Mouse (Mus musculus) thymus, postnatal 14 days (tissue): ENCODE results near the gene Mink1.

Source experiments
- DNase-seq: peaks from one replicate; pipeline ENCODE4 v3.0.0; 2021

The Mink1 gene

DNA sequence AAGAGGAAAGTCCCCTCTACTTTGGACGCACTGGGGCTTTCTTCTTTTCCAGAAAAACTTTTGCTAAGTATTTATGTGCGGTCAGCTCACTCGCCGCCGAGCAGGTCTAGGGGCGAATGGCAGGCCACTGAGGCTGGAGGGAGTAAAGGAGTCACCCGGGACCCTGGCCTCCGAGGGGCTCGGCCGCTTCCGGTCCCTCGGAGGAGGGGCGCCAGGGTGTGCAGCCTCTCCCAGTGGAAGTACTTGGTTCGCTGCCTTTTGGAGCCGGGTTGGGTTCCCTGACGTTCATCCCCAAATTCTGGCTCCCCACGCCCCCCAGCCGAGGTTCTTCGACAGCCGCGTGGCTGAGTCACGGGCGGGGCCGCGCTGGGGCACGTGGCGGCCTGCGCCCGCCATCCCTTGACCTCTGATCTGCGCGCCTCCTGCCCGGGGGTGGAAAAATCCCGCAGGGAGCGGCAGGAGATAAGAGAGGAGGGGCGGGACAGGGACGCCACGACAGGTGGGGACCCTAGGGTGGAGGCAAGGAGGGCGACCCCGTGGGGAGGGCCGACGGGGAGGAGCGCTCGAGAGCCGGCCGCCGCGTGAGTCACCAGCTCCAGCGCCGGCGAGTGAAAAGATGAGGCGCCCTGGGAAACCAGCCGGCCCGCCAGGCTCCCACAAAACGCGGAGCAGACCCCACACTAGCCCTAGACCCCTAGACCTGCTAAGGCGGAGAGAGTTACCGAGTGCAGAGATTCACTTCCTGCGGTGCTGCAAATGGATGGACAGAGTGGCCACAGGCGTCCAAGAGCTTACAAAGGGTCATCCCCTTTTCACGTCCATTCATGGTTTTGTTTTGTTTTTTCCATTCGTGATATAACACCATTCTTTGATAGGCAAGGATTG, 93.1 kb downstream of the Mink1 start:
- peak; percentile 73 for DNase-seq

DNA sequence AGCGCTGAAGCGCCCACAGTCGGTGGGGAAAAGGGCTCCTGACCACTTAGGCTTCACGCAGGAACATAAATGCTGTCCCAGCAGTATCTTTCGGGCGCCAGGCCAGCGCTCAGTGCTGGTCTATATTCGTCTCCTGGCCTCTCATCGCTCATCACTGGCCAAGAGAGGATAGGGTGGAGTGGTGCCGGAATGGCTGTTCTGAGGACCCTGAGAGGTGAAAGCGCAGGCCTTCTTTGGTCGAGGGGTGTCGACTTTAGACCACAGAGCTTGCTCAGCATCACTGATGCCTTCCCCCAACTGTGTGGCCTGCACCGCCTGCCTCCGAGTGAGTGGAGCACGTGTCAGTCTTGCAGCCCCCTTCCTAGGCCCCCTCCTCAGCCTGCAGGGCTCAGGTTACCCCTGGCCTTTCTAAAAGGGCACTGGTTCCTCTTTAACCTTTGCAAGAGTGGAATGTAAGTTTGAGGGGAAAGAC, 93.8 kb downstream of the Mink1 start:
- peak; percentile 37 for DNase-seq

DNA sequence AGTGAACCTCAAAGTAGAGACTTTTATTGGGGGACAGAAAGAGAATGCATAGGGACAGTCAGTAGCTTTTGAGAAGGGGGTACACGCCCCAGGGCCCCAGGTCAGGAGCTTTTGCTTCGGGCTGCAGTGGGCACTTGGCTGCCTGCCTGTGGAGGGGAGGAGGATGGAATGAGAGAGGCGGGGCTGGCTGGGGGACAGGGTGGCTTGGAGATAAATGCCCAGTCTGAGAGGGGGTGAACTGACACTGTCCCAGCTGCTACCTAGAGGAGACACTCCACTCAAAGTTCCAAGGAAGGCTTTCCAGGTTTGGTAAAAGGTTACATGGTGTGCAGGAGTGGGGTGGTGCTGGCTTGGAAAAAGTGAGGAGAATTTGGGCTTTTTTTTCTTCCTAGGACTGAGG, 94.3 kb downstream of the Mink1 start, which contains the start of gene Eno3:
Gene Eno3, plus strand, starts transcription at position 239 of the 400 bp plus-strand sequence.
- no peak for DNase-seq

DNA sequence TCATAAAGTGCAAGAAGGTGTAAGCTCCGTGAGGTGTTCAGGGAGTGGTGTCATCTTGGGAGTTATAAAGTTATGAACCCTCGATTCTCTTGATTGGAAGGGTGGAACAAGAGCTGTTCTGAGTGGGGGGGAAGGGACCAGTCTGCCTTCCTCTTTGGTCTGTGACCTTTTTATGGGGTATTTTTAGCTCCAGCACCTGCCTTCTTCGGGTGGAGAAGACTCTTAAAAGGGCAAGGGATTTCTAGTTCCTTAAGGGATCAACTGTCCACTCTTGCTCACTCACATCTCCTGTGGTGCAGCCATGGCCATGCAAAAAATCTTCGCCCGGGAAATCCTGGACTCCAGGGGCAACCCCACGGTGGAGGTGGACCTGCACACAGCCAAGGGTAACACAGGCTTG, 94.9 kb downstream of the Mink1 start:
- DNase-seq = no peak

DNA sequence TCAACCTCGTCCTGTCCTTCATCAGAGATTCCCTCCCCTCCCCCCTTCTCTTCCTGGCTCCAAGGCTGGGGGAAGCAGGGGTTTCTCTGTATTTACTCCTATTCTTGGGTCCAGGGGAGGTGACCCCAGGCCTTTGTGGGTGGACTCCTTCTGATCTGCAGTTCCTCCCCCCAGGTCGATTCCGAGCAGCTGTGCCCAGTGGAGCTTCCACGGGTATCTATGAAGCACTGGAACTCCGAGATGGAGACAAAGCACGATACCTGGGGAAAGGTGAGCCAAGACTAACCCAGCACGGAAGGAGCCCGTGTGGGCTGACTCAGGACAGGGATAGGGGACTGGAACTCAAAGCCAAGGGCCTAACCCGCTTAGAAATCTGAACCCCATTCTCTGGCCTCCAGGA, 95.3 kb downstream of the Mink1 start:
- DNase-seq = peak; percentile 42

DNA sequence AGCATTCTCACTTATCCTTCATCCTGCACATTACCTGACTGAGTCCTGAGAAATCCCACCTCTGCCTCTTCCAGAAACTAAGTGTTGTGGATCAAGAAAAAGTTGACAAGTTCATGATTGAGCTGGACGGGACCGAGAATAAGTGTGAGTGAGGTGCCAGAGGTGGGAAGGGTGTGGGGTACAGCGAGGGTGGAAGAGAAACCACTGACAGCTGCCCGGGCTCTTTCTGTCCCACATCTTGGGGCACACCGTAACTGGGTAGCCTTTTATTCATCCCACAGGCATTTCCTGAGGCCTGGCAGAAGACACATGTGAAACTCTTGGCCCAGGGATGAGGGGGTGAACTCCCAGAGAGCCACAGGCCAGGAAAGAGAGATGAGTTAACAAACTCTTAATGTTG, 95.8 kb downstream of the Mink1 start:
- no peak for DNase-seq

DNA sequence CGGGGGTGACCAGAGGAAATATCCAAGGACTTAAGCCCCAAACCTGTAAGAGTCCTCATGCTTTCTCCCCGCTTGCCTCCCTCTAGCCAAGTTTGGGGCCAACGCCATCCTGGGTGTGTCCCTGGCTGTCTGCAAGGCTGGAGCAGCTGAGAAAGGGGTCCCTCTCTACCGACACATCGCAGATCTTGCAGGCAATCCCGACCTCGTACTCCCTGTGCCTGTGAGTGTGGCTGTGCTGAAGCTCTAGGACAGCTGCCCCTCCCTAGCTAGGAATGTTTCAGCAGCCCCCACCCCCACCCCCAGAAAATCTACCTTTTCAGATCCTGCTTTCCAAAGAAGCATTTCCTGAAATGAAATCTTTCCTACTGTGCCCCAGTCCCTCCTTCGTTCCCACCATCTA, 96.3 kb downstream of the Mink1 start:
- no peak for DNase-seq

DNA sequence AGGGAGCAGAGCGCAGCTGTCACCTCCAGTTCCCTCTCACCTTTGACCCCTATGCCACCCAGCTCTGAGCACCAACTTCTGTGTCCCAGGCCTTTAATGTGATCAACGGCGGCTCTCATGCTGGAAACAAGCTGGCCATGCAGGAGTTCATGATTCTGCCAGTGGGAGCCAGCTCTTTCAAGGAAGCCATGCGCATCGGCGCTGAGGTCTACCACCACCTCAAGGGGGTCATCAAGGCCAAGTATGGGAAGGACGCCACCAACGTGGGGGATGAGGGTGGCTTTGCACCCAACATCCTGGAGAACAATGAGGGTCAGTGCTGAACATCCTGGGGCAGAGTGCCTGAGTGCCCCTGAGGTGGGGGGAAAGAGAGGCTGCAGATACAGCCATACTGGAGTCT, 97.9 kb downstream of the Mink1 start:
- no peak for DNase-seq

DNA sequence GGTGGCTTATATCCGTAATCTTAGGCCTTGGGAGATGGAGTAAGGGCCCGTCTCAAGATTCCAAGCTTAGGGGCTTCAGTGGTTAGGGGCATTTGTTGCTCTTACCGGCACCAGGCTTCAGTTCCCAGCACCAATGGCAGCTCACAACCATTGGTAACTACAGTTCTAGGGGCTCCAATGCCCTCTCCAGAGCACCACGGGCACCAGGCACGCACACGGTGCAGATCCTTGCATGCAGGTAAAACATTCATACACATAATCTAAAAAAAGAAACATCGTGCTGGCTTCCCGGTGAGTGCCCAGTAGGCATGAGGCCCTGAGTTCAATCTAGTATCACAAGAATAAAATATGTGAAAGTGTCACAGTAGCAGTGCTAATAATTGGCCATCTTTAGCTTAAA, 100.4 kb downstream of the Mink1 start:
- DNase-seq = no peak

DNA sequence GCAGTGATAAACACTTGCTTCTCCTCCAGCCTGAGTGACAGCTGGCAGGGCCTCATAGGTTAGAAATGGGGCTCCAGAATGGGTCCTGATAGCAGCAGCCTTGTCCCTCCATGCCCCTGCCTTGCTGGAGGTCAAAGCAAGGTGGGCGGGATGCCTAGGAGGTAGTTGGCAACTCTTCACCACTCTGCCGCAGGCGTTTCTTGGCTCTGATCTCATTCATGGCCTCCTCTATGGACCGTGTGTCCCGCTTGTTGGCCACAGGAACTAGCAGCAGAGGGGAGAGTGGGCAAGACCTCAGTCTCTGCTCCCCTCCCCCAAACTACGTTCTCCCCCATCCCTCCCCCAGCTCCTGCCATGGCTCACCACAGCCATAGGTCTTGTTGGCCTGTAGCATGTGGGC, 101.3 kb downstream of the Mink1 start:
- DNase-seq = no peak
